Mouse (Mus musculus) heart, embryonic 10.5 days (tissue): ENCODE results near the gene Ttll11. TPM values are rescaled to one million over a fixed set of nuclear protein-coding genes. Genes with fewer than 3 reads are reported as not detected.

Experiments used
- DNase-seq: peaks from one replicate; pipeline ENCODE4 v3.0.0-alpha.2; 2017; ENCODE audit warnings: low spot score
- H3K27ac ChIP-seq: fragments of 300-500 bp; sonication (generic); 2 replicates; pipeline ENCODE4 v1.5.1; 2016; ENCODE audit warnings: mild to moderate bottlenecking
- H3K27me3 ChIP-seq: fragments of 300-500 bp; sonication (generic); 2 replicates; pipeline ENCODE4 v1.6.1; 2016; ENCODE audit warnings: mild to moderate bottlenecking; ENCODE audit not compliant: poor library complexity, insufficient read depth, severe bottlenecking
- H3K36me3 ChIP-seq: fragments of 300-500 bp; sonication (generic); 2 replicates; pipeline ENCODE4 v1.6.1; 2016; ENCODE audit warnings: mild to moderate bottlenecking, moderate library complexity
- H3K4me1 ChIP-seq: fragments of 300-500 bp; sonication (generic); 2 replicates; pipeline ENCODE4 v1.6.1; 2016; ENCODE audit warnings: mild to moderate bottlenecking
- H3K4me3 ChIP-seq: fragments of 300-500 bp; sonication (generic); 2 replicates; pipeline ENCODE4 v1.5.1; 2016; ENCODE audit warnings: mild to moderate bottlenecking, moderate library complexity
- H3K9me3 ChIP-seq: fragments of 300-500 bp; sonication (generic); 2 replicates; pipeline ENCODE4 v1.6.1; 2016; ENCODE audit warnings: mild to moderate bottlenecking, moderate library complexity
- WGBS: fragments of 180-500 bp; shearing (Covaris S2); methylation state at CpG from one replicate; pipeline ENCODE4 v1.1.7; 2016; 5-methylcytosine and 5-hydroxymethylcytosine counted together
- polyA plus RNA-seq: library from polyadenylated mRNA; unstranded; fragments of >200 nt; fragmentation: Nextera tagmentation; extraction: Ambion mirVana; gene quantifications from 2 replicates; pipeline ENCODE4 v1.2.1, GENCODE M21; 2016

Ttll11 gene
- polyA plus RNA-seq, 1 experiment from 2014 or later, result 0.85 TPM

GRCm38 (mm10) chr2:35841841-35842420, 137.8 kb downstream of the Ttll11 start:
- no peaks in the 10 kb centered on the region for H3K36me3 ChIP-seq
- H3K9me3 ChIP-seq, result 0 out of 2 replicates have a peak, but pooled peaks cover 2% of the 10 kb centered on the region
- no peak overlapping the region for H3K4me3 ChIP-seq
- H3K4me1 ChIP-seq, result peaks cover 34% of the 10 kb centered on the region
- H3K27ac ChIP-seq, result peak overlapping the region; percentile 24; the same call in 1 of the 2 replicates
- WGBS, result 57% methylated on average over 4 of the region's 4 CpGs
- H3K27me3 ChIP-seq, result no peaks in the 10 kb centered on the region
- DNase-seq, result no peak

GRCm38 (mm10) chr2:35840956-35841816, 138.5 kb downstream of the Ttll11 start:
- Histone ChIP-seq H3K4me1 (peaks cover 34% of the 10 kb centered on the region), H3K27me3 (no peaks in the 10 kb centered on the region), H3K9me3 (peaks cover 7% of the 10 kb centered on the region; the same call in 1 of the 2 replicates), H3K36me3 (no peaks in the 10 kb centered on the region), H3K4me3 (no peak overlapping the region), H3K27ac (peak overlapping the region; percentile 24)
- 27% methylated on average over 14 of the region's 14 CpGs for WGBS
- no peak for DNase-seq

- 82% methylated on average over 11 of the region's 11 CpGs for WGBS
Measured at GRCm38 (mm10) chr2:35838751-35839479, 140.8 kb downstream of the Ttll11 start.

GRCm38 (mm10) chr2:35834198-35834913, 145.4 kb downstream of the Ttll11 start:
- no peak for DNase-seq
- no peak overlapping the region for H3K4me3 ChIP-seq
- no peak overlapping the region for H3K27ac ChIP-seq
- peaks cover 34% of the 10 kb centered on the region for H3K4me1 ChIP-seq
- no peaks in the 10 kb centered on the region for H3K27me3 ChIP-seq
- WGBS, result 94% methylated on average over 10 of the region's 10 CpGs
- peaks cover 7% of the 10 kb centered on the region; the same call in 1 of the 2 replicates for H3K9me3 ChIP-seq
- no peaks in the 10 kb centered on the region for H3K36me3 ChIP-seq

More at GRCm38 (mm10) chr2:35838751-35839479, 140.8 kb downstream of the Ttll11 start:
- no peak overlapping the region for H3K4me3 ChIP-seq
- peaks cover 26% of the 10 kb centered on the region for H3K4me1 ChIP-seq
- no peaks in the 10 kb centered on the region for H3K27me3 ChIP-seq
- H3K36me3 ChIP-seq, result no peaks in the 10 kb centered on the region
- peaks cover 7% of the 10 kb centered on the region; the same call in 1 of the 2 replicates for H3K9me3 ChIP-seq
- no peak for DNase-seq
- H3K27ac ChIP-seq, result no peak overlapping the region

- WGBS, result 55% methylated on average over 6 of the region's 6 CpGs
- no peaks in the 10 kb centered on the region for H3K36me3 ChIP-seq
- H3K4me1 ChIP-seq, result peaks cover 34% of the 10 kb centered on the region
- no peak overlapping the region for H3K4me3 ChIP-seq
- H3K27me3 ChIP-seq, result no peaks in the 10 kb centered on the region
- peak overlapping the region; percentile 80; the same call in 1 of the 2 replicates for H3K27ac ChIP-seq
- peaks cover 7% of the 10 kb centered on the region; the same call in 1 of the 2 replicates for H3K9me3 ChIP-seq
- DNase-seq, result no peak
Measured at GRCm38 (mm10) chr2:35833546-35833945, 146.2 kb downstream of the Ttll11 start.

DNA sequence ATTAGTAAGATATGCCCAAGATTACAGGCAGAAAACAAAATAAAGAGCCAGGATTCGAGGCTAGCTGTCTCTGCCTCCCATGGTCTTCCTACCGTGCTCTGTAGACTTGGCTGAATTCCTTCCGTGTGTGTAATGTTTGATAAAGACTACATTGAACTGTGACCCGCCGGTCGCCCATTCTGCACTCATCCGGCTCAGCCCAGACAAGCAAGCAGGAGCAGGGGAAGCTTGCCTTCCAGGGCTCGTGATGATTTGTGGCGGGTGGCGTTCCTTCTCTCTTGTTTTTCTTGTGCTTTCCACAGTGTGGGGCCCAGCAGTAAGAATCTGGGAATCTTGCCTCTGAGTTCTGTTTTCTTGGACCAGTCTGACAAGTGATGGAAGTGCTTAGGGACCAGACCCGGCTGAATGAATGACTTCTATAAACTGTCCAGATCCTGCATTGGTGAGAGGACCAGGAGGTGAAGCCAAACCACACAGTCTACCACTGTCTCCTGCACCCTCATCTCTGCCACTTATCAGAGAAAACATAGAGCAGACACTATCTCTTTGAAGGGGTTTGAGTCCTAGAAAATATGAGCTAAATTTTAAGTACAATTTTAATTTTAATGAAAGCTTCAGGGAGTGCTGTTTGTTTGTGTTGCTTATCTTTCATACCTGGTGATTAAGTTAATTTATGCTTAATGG, 146.8 kb downstream of the Ttll11 start:
- peaks cover 7% of the 10 kb centered on the region; the same call in 1 of the 2 replicates for H3K9me3 ChIP-seq
- peaks cover 34% of the 10 kb centered on the region for H3K4me1 ChIP-seq
- H3K4me3 ChIP-seq, result no peak overlapping the region
- 20% methylated on average over 11 of the region's 11 CpGs for WGBS
- no peaks in the 10 kb centered on the region for H3K27me3 ChIP-seq
- peak overlapping the region; percentile 80 for H3K27ac ChIP-seq
- H3K36me3 ChIP-seq, result no peaks in the 10 kb centered on the region
- DNase-seq, result peak; percentile 85

DNA sequence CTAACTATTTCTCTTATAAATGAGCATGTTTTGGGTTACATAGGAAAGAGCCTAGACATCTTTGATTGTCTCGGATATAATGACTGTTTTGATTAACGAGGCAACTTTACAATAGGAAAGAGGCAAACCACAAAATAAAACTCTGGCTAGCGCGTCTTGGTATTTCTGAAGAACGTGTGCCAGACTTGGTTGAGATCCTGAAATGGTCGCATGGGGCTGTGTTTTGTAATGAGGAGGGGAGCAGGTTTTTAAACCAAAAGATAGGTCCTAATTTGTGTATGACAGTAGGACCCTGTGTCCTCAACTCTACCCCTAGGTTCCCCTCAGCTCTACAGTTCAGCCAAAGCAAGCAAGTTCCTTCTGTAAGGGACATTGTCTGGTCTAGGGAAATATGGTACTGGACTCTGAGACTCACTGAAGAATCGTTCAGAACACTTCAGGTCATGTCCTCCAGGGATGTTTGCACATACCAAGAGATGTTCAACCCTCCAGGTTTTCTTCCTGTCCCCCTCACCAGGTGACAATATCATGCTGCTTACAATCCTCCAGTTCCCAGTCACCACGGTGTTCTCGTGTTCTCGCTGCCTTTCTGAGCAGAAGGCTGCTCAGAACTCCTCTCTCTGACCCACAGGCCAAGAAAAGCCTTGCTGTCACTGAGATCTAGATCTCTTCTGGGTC, 147.7 kb downstream of the Ttll11 start:
- DNase-seq, result no peak
- Histone ChIP-seq H3K36me3 (no peaks in the 10 kb centered on the region), H3K4me1 (peaks cover 34% of the 10 kb centered on the region), H3K27ac (peak overlapping the region; percentile 80), H3K27me3 (peaks cover 5% of the 10 kb centered on the region; the same call in 1 of the 2 replicates), H3K4me3 (no peak overlapping the region), H3K9me3 (peaks cover 7% of the 10 kb centered on the region; the same call in 1 of the 2 replicates)
- 77% methylated on average over 10 of the region's 10 CpGs for WGBS

DNA sequence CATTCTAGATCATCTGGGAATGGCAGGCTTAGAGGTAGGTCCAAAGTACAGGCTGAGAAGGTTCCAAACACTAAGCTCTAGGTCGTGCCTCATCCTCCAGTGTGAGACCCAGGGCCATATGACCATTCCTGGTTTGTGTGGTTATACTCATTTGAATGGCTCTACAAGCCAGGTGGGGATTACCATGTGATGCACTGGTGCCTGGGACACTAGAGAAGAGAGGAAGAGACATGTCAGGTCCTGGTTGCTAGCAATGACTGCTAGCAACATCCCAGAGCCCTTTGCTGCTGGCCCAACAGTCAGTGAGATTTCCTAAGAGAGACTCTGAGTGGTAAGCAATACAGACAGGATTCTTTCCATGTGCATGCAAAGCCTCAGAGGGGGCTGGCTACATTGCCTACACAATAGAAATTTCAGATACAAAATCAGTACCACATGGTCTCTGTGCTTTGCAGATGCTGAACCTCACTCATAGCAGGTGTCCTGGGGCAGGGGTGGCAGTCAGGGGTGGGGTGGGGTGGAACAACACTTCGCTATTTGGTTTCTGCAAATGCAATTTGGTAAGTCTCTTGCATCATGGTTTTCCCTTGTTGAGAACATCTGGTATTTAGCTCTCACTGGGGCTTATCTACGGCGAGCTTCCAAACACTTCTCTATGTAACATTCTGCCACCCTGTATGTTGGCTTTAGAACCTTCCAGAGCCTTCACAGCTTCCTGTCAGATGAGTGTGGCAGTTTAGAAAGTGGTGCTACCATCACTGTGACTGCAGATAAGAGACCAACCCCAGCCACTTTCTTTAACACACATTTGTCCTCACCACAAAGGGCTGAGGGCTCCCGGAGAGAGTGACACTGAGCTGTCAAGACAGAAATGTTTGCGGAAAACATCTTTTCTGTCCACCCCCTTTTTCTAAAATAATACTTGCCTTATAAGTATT, 148.5 kb downstream of the Ttll11 start:
- no peak overlapping the region for H3K27ac ChIP-seq
- peaks cover 34% of the 10 kb centered on the region for H3K4me1 ChIP-seq
- DNase-seq, result no peak
- H3K36me3 ChIP-seq, result no peaks in the 10 kb centered on the region
- 56% methylated on average over 6 of the region's 6 CpGs for WGBS
- peaks cover 5% of the 10 kb centered on the region; the same call in 1 of the 2 replicates for H3K27me3 ChIP-seq
- no peak overlapping the region for H3K4me3 ChIP-seq
- H3K9me3 ChIP-seq, result no peaks in the 10 kb centered on the region

DNA sequence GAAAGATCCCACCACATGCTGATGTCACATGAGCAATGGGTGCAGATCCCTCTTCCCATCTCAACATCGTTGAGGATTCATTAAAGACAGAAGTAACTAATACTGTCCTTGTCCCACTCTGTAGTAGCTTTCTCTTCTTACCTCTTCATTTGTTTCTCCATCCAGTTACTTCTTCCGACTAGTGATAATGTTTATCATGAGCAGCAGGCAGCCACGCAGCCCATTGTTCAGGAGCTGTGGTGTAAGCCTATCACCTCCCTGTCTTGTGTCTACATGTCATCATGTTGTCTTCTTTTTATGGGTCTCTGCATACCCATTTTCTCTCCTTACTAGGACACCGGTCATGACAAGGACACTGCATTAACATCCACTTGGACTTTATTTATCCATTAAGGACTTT, 150.6 kb downstream of the Ttll11 start:
- DNase-seq, result no peak
- H3K27me3 ChIP-seq, result peaks cover 5% of the 10 kb centered on the region; the same call in 1 of the 2 replicates
- 52% methylated on average over 4 of the region's 4 CpGs for WGBS
- H3K4me1 ChIP-seq, result peaks cover 46% of the 10 kb centered on the region
- H3K9me3 ChIP-seq, result no peaks in the 10 kb centered on the region
- H3K27ac ChIP-seq, result no peak overlapping the region
- H3K4me3 ChIP-seq, result no peak overlapping the region
- H3K36me3 ChIP-seq, result no peaks in the 10 kb centered on the region

- H3K36me3 ChIP-seq, result no peaks in the 10 kb centered on the region
- 82% methylated on average over 4 of the region's 4 CpGs for WGBS
- no peak overlapping the region for H3K27ac ChIP-seq
- DNase-seq, result no peak
- H3K4me1 ChIP-seq, result peaks cover 33% of the 10 kb centered on the region
- peaks cover 5% of the 10 kb centered on the region; the same call in 1 of the 2 replicates for H3K27me3 ChIP-seq
- no peak overlapping the region for H3K4me3 ChIP-seq
- no peaks in the 10 kb centered on the region for H3K9me3 ChIP-seq
Measured at GRCm38 (mm10) chr2:35827886-35828285, 151.8 kb downstream of the Ttll11 start.
